In the genomic region with DNA sequence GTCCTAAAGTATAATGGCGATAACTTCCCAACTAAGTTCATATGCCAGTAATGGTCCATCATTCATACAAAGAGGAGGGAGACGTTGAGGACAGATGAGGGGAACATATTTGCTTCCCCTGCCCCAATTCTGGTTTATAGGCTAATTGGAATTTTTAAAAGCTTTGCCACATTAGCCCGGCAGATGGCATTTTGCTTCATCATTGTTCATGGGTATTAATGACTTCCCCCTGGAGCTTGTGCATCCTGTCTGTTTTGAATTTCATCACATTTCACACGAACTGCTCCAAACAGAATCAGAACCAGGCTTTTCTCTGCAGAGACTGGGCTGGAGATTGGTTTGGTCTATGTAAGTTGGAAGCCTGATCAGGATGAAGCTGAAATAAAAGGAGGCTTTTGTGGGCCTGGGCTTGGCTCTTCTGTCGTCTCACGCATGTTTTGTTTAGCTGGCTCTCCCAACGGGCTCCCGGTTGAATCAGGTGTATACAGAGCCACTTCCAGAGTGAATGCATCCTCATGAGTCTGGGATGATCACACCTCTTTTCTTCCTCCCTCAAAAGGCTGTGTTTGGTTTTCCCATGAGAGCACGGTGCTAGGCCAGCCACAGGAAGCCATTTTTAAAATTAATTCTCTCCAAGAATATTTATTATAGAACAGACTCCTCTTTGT, we compare ENCODE assay signal across 17 mouse cellular contexts. TPM values are rescaled to one million over a fixed set of nuclear protein-coding genes. Genes with fewer than 3 reads are reported as not detected.
DNase-seq lines count a peak whose midpoint lies in the region; ATAC-seq lines count a peak whose summit lies in the region.
"Had no signal": no experiment of that assay in that cellular context is flagged by ENCODE, and none has a peak within 500 bp of the region (broad histone marks: within the 10 kb centered on the region; RNA-seq: fewer than 3 reads in every experiment).

No protein-coding gene starts in this region.

- ATAC-seq in limb, embryonic 11.5 days (ENCODE audit: insufficient number of reproducible peaks, low FRiP score, low TSS enrichment, low read depth): 0 out of 2 replicates have a peak, but pooled peaks have one; percentile 3
- ATAC-seq in forebrain, embryonic 13.5 days: peak; percentile 57
- no peak; the same call in 1 of the 2 replicates for ATAC-seq in neural tube, embryonic 15.5 days (ENCODE audit: low FRiP score)
- ATAC-seq in granulocyte monocyte progenitor cell, adult 5-6 weeks (replicated peaks; ENCODE audit: poor library complexity, severe bottlenecking): no peak

- H3K9ac ChIP-seq in limb, embryonic 11.5 days (ENCODE audit: low read length): no peak overlapping the region
- no peak overlapping the region for H3K9ac ChIP-seq in forebrain, embryonic 13.5 days
- no peak overlapping the region for H3K9ac ChIP-seq in neural tube, embryonic 15.5 days (replicated peaks)
- H3K9ac ChIP-seq: liver, embryonic 13.5 days had no signal

- DNase-seq in limb, embryonic 11.5 days (ENCODE audit: low spot score): no peak
- DNase-seq in limb, embryonic 10.5 days (ENCODE audit: low spot score): no peak
- peak; percentile 20 for DNase-seq in layer of hippocampus, adult 9-11 months
- no peak for DNase-seq in gastrocnemius, postnatal 25 days
- DNase-seq: adrenal gland, postnatal 36 days; gastrocnemius, adult 2 months; kidney, adult 18-20 months; kidney, postnatal 36 days; liver, embryonic 13.5 days; lung, postnatal 14 days; right cerebral cortex, postnatal 14 days had no signal

- WGBS in limb, embryonic 11.5 days: 80% methylated on average over 9 of the region's 9 CpGs
- 86% methylated on average over 9 of the region's 9 CpGs for WGBS in limb, embryonic 10.5 days
- WGBS in forebrain, embryonic 13.5 days: 49% methylated on average over 9 of the region's 9 CpGs
- 43% methylated on average over 9 of the region's 9 CpGs for WGBS in neural tube, embryonic 15.5 days

- no peak overlapping the region for H3K4me2 ChIP-seq in limb, embryonic 11.5 days (ENCODE audit: low read depth, severe bottlenecking)
- H3K4me2 ChIP-seq in forebrain, embryonic 13.5 days: no peak overlapping the region
- no peak overlapping the region for H3K4me2 ChIP-seq in neural tube, embryonic 15.5 days
- H3K4me2 ChIP-seq: liver, embryonic 13.5 days had no signal

- H3K27ac ChIP-seq in limb, embryonic 11.5 days (replicated peaks; ENCODE audit: low read depth, low read length): no peak overlapping the region
- H3K27ac ChIP-seq in limb, embryonic 10.5 days: no peak overlapping the region
- H3K27ac ChIP-seq in forebrain, embryonic 13.5 days: peak overlapping the region; percentile 6; the same call in 1 of the 2 replicates
- H3K27ac ChIP-seq in neural tube, embryonic 15.5 days (replicated peaks): 0 out of 2 replicates have a peak overlapping the region, but pooled peaks have one; percentile 19
- H3K27ac ChIP-seq: gastrocnemius, adult 2 months; heart, embryonic 10.5 days; liver, embryonic 13.5 days had no signal

- H3K4me1 ChIP-seq in limb, embryonic 11.5 days (ENCODE audit: control insufficient read depth, insufficient read depth, low read length): no peaks in the 10 kb centered on the region
- H3K4me1 ChIP-seq in limb, embryonic 10.5 days: no peaks in the 10 kb centered on the region
- no peaks in the 10 kb centered on the region for H3K4me1 ChIP-seq in forebrain, embryonic 13.5 days
- H3K4me1 ChIP-seq in neural tube, embryonic 15.5 days: peaks cover 10% of the 10 kb centered on the region
- H3K4me1 ChIP-seq: heart, embryonic 10.5 days; liver, embryonic 13.5 days had no signal

- no peaks in the 10 kb centered on the region for H3K9me3 ChIP-seq in limb, embryonic 11.5 days (ENCODE audit: control insufficient read depth, low read length)
- no peaks in the 10 kb centered on the region for H3K9me3 ChIP-seq in limb, embryonic 10.5 days (replicated peaks)
- no peaks in the 10 kb centered on the region for H3K9me3 ChIP-seq in forebrain, embryonic 13.5 days (replicated peaks)
- H3K9me3 ChIP-seq in neural tube, embryonic 15.5 days (replicated peaks): no peaks in the 10 kb centered on the region
- H3K9me3 ChIP-seq: heart, embryonic 10.5 days; liver, embryonic 13.5 days had no signal

- H3K27me3 ChIP-seq in limb, embryonic 11.5 days (ENCODE audit: control insufficient read depth, insufficient read depth, low read length): no peaks in the 10 kb centered on the region
- no peaks in the 10 kb centered on the region for H3K27me3 ChIP-seq in limb, embryonic 10.5 days (ENCODE audit: low read depth, poor library complexity, severe bottlenecking)
- H3K27me3 ChIP-seq in forebrain, embryonic 13.5 days: no peaks in the 10 kb centered on the region
- no peaks in the 10 kb centered on the region for H3K27me3 ChIP-seq in neural tube, embryonic 15.5 days (replicated peaks)
- H3K27me3 ChIP-seq: liver, embryonic 13.5 days had no signal

- no peak overlapping the region for H3K4me3 ChIP-seq in limb, embryonic 11.5 days (ENCODE audit: low read depth, low read length)
- H3K4me3 ChIP-seq in limb, embryonic 10.5 days: no peak overlapping the region
- no peak overlapping the region for H3K4me3 ChIP-seq in forebrain, embryonic 13.5 days
- no peak overlapping the region for H3K4me3 ChIP-seq in neural tube, embryonic 15.5 days (replicated peaks)
- H3K4me3 ChIP-seq: gastrocnemius, adult 2 months; heart, embryonic 10.5 days; liver, embryonic 13.5 days had no signal

- H3K36me3 ChIP-seq in limb, embryonic 11.5 days (ENCODE audit: control insufficient read depth, insufficient read depth, low read length): peaks cover 12% of the 10 kb centered on the region
- H3K36me3 ChIP-seq in limb, embryonic 10.5 days: peaks cover 68% of the 10 kb centered on the region
- H3K36me3 ChIP-seq in forebrain, embryonic 13.5 days (ENCODE audit: poor library complexity, severe bottlenecking): no peaks in the 10 kb centered on the region
- H3K36me3 ChIP-seq in neural tube, embryonic 15.5 days: no peaks in the 10 kb centered on the region
- H3K36me3 ChIP-seq: liver, embryonic 13.5 days had no signal

RNA-seq across cellular contexts. Expression of gene Pdgfra, which starts 47.7 kb away (rescaled TPM):
- 124 and 138 TPM in 2 replicates for polyA plus RNA-seq in limb, embryonic 11.5 days (2014; fragmentation: Nextera tagmentation; extraction: Ambion mirVana)
- polyA plus RNA-seq in limb, embryonic 10.5 days (2016; fragmentation: Nextera tagmentation; extraction: Ambion mirVana): 69.2 and 111 TPM in 2 replicates
- 4.1 and 4.9 TPM in 2 replicates for polyA plus RNA-seq in forebrain, embryonic 13.5 days (2015; fragmentation: Nextera tagmentation; extraction: Ambion mirVana)
- polyA plus RNA-seq in neural tube, embryonic 15.5 days (2015; fragmentation: Nextera tagmentation; extraction: Ambion mirVana): 16.0 and 18.9 TPM in 2 replicates
- total RNA-seq in granulocyte monocyte progenitor cell, adult 5-6 weeks (2014; fragmentation: Nextera tagmentation): not detected in 2 replicates
- not detected in 2 replicates for total RNA-seq in granulocyte monocyte progenitor cell, adult 5-6 weeks (2017)
- total RNA-seq in gastrocnemius, postnatal 25 days (2021): 10 to 100 TPM; 16.1 to 18.0 TPM
- total RNA-seq: hematopoietic stem cell, adult 5-6 weeks; MEL had no signal

Comparison
In these comparisons a context has a peak if more than half of its experiments do, and no peak if none do; other contexts are left out.
1. ATAC-seq: peak in limb, embryonic 11.5 days (single experiment) and forebrain, embryonic 13.5 days (single experiment); none in neural tube, embryonic 15.5 days (single experiment) and granulocyte monocyte progenitor cell, adult 5-6 weeks (single experiment).
2. H3K27ac ChIP-seq: peak in forebrain, embryonic 13.5 days (single experiment) and neural tube, embryonic 15.5 days (single experiment); none in limb, embryonic 11.5 days (single experiment) and limb, embryonic 10.5 days (single experiment).